Mouse (Mus musculus): ENCODE results near the gene Abhd5. TPM values are rescaled to one million over a fixed set of nuclear protein-coding genes. Genes with fewer than 3 reads are reported as not detected.

Abhd5 gene
- polyA plus RNA-seq, 1 experiment from 2014 or later: 19.5 TPM

- WGBS: 92% methylated on average over 16 of the region's 16 CpGs
- no peak for DNase-seq (ENCODE audit: low spot score)
- no peaks in the 10 kb centered on the region for H3K9me3 ChIP-seq (ENCODE audit: control insufficient read depth, low read length)
- ATAC-seq (ENCODE audit: insufficient number of reproducible peaks, low FRiP score, low TSS enrichment, low read depth): no peak
- H3K27me3 ChIP-seq (ENCODE audit: control insufficient read depth, insufficient read depth, low read length): no peaks in the 10 kb centered on the region
- no peaks in the 10 kb centered on the region for H3K4me1 ChIP-seq (ENCODE audit: control insufficient read depth, insufficient read depth, low read length)
- H3K9ac ChIP-seq (ENCODE audit: low read length): no peak overlapping the region
- no peaks in the 10 kb centered on the region for H3K36me3 ChIP-seq (ENCODE audit: control insufficient read depth, insufficient read depth, low read length)
- H3K4me2 ChIP-seq (ENCODE audit: low read depth, severe bottlenecking): no peak overlapping the region
- no peak overlapping the region for H3K27ac ChIP-seq (replicated peaks; ENCODE audit: low read depth, low read length)
- no peak overlapping the region for H3K4me3 ChIP-seq (ENCODE audit: low read depth, low read length)
Observed at GRCm38 (mm10) chr9:122410437-122411175, 59.2 kb downstream of the Abhd5 start.

GRCm38 (mm10) chr9:122414648-122415047 is 63.2 kb downstream of the Abhd5 start:
- Histone ChIP-seq H3K4me1 (ENCODE audit: control insufficient read depth, insufficient read depth, low read length) (no peaks in the 10 kb centered on the region), H3K27ac (replicated peaks; ENCODE audit: low read depth, low read length) (no peak overlapping the region), H3K9ac (ENCODE audit: low read length) (no peak overlapping the region), H3K27me3 (ENCODE audit: control insufficient read depth, insufficient read depth, low read length) (no peaks in the 10 kb centered on the region), H3K36me3 (ENCODE audit: control insufficient read depth, insufficient read depth, low read length) (no peaks in the 10 kb centered on the region), H3K4me3 (ENCODE audit: low read depth, low read length) (no peak overlapping the region), H3K9me3 (ENCODE audit: control insufficient read depth, low read length) (no peaks in the 10 kb centered on the region), H3K4me2 (ENCODE audit: low read depth, severe bottlenecking) (no peak overlapping the region)
- ATAC-seq (ENCODE audit: insufficient number of reproducible peaks, low FRiP score, low TSS enrichment, low read depth) (no peak), DNase-seq (ENCODE audit: low spot score) (no peak)
- WGBS: 90% methylated on average over 1 of the region's 1 CpGs

GRCm38 (mm10) chr9:122415056-122415775 is 63.8 kb downstream of the Abhd5 start:
- H3K4me3 ChIP-seq (ENCODE audit: low read depth, low read length): no peak overlapping the region
- H3K4me2 ChIP-seq (ENCODE audit: low read depth, severe bottlenecking): no peak overlapping the region
- no peak for ATAC-seq (ENCODE audit: insufficient number of reproducible peaks, low FRiP score, low TSS enrichment, low read depth)
- no peak overlapping the region for H3K27ac ChIP-seq (replicated peaks; ENCODE audit: low read depth, low read length)
- no peak for DNase-seq (ENCODE audit: low spot score)
- 80% methylated on average over 8 of the region's 8 CpGs for WGBS
- no peak overlapping the region for H3K9ac ChIP-seq (ENCODE audit: low read length)
- H3K9me3 ChIP-seq (ENCODE audit: control insufficient read depth, low read length): no peaks in the 10 kb centered on the region
- no peaks in the 10 kb centered on the region for H3K36me3 ChIP-seq (ENCODE audit: control insufficient read depth, insufficient read depth, low read length)
- H3K4me1 ChIP-seq (ENCODE audit: control insufficient read depth, insufficient read depth, low read length): no peaks in the 10 kb centered on the region
- no peaks in the 10 kb centered on the region for H3K27me3 ChIP-seq (ENCODE audit: control insufficient read depth, insufficient read depth, low read length)

- Histone ChIP-seq H3K4me1 (ENCODE audit: control insufficient read depth, insufficient read depth, low read length) (no peaks in the 10 kb centered on the region), H3K4me3 (ENCODE audit: low read depth, low read length) (no peak overlapping the region), H3K27me3 (ENCODE audit: control insufficient read depth, insufficient read depth, low read length) (no peaks in the 10 kb centered on the region), H3K27ac (replicated peaks; ENCODE audit: low read depth, low read length) (no peak overlapping the region), H3K9me3 (ENCODE audit: control insufficient read depth, low read length) (no peaks in the 10 kb centered on the region), H3K36me3 (ENCODE audit: control insufficient read depth, insufficient read depth, low read length) (no peaks in the 10 kb centered on the region), H3K4me2 (ENCODE audit: low read depth, severe bottlenecking) (no peak overlapping the region), H3K9ac (ENCODE audit: low read length) (no peak overlapping the region)
- ATAC-seq (ENCODE audit: insufficient number of reproducible peaks, low FRiP score, low TSS enrichment, low read depth): no peak
- WGBS: 21% methylated on average over 2 of the region's 2 CpGs
- DNase-seq (ENCODE audit: low spot score): no peak
Observed at GRCm38 (mm10) chr9:122416617-122417016, 65.2 kb downstream of the Abhd5 start.

- no peak for ATAC-seq (ENCODE audit: insufficient number of reproducible peaks, low FRiP score, low TSS enrichment, low read depth)
- no peak overlapping the region for H3K4me3 ChIP-seq (ENCODE audit: low read depth, low read length)
- DNase-seq (ENCODE audit: low spot score): no peak
- no peak overlapping the region for H3K4me2 ChIP-seq (ENCODE audit: low read depth, severe bottlenecking)
- WGBS: 76% methylated on average over 5 of the region's 5 CpGs
- H3K27ac ChIP-seq (replicated peaks; ENCODE audit: low read depth, low read length): no peak overlapping the region
- no peaks in the 10 kb centered on the region for H3K36me3 ChIP-seq (ENCODE audit: control insufficient read depth, insufficient read depth, low read length)
- H3K9ac ChIP-seq (ENCODE audit: low read length): no peak overlapping the region
- no peaks in the 10 kb centered on the region for H3K27me3 ChIP-seq (ENCODE audit: control insufficient read depth, insufficient read depth, low read length)
- no peaks in the 10 kb centered on the region for H3K4me1 ChIP-seq (ENCODE audit: control insufficient read depth, insufficient read depth, low read length)
- H3K9me3 ChIP-seq (ENCODE audit: control insufficient read depth, low read length): no peaks in the 10 kb centered on the region
Observed at GRCm38 (mm10) chr9:122420195-122420756, 68.9 kb downstream of the Abhd5 start.

GRCm38 (mm10) chr9:122420772-122421764 is 69.7 kb downstream of the Abhd5 start:
- Histone ChIP-seq H3K4me2 (ENCODE audit: low read depth, severe bottlenecking) (no peak overlapping the region), H3K9me3 (ENCODE audit: control insufficient read depth, low read length) (no peaks in the 10 kb centered on the region), H3K36me3 (ENCODE audit: control insufficient read depth, insufficient read depth, low read length) (no peaks in the 10 kb centered on the region), H3K4me1 (ENCODE audit: control insufficient read depth, insufficient read depth, low read length) (no peaks in the 10 kb centered on the region), H3K27me3 (ENCODE audit: control insufficient read depth, insufficient read depth, low read length) (no peaks in the 10 kb centered on the region), H3K27ac (replicated peaks; ENCODE audit: low read depth, low read length) (no peak overlapping the region), H3K9ac (ENCODE audit: low read length) (no peak overlapping the region), H3K4me3 (ENCODE audit: low read depth, low read length) (no peak overlapping the region)
- WGBS: 25% methylated on average over 13 of the region's 13 CpGs
- ATAC-seq (ENCODE audit: insufficient number of reproducible peaks, low FRiP score, low TSS enrichment, low read depth) (no peak), DNase-seq (ENCODE audit: low spot score) (peak; percentile 88)

GRCm38 (mm10) chr9:122421911-122422310 is 70.5 kb downstream of the Abhd5 start:
- Histone ChIP-seq H3K4me3 (ENCODE audit: low read depth, low read length) (no peak overlapping the region), H3K27me3 (ENCODE audit: control insufficient read depth, insufficient read depth, low read length) (no peaks in the 10 kb centered on the region), H3K4me1 (ENCODE audit: control insufficient read depth, insufficient read depth, low read length) (no peaks in the 10 kb centered on the region), H3K36me3 (ENCODE audit: control insufficient read depth, insufficient read depth, low read length) (no peaks in the 10 kb centered on the region), H3K9ac (ENCODE audit: low read length) (no peak overlapping the region), H3K9me3 (ENCODE audit: control insufficient read depth, low read length) (no peaks in the 10 kb centered on the region), H3K27ac (replicated peaks; ENCODE audit: low read depth, low read length) (no peak overlapping the region), H3K4me2 (ENCODE audit: low read depth, severe bottlenecking) (no peak overlapping the region)
- WGBS: 87% methylated on average over 8 of the region's 8 CpGs
- ATAC-seq (ENCODE audit: insufficient number of reproducible peaks, low FRiP score, low TSS enrichment, low read depth) (no peak), DNase-seq (ENCODE audit: low spot score) (no peak)

- 84% methylated on average over 14 of the region's 14 CpGs for WGBS
- Histone ChIP-seq H3K4me3 (ENCODE audit: low read depth, low read length) (no peak overlapping the region), H3K27me3 (ENCODE audit: control insufficient read depth, insufficient read depth, low read length) (no peaks in the 10 kb centered on the region), H3K36me3 (ENCODE audit: control insufficient read depth, insufficient read depth, low read length) (no peaks in the 10 kb centered on the region), H3K4me2 (ENCODE audit: low read depth, severe bottlenecking) (no peak overlapping the region), H3K9me3 (ENCODE audit: control insufficient read depth, low read length) (no peaks in the 10 kb centered on the region), H3K27ac (replicated peaks; ENCODE audit: low read depth, low read length) (no peak overlapping the region), H3K9ac (ENCODE audit: low read length) (no peak overlapping the region), H3K4me1 (ENCODE audit: control insufficient read depth, insufficient read depth, low read length) (no peaks in the 10 kb centered on the region)
- ATAC-seq (ENCODE audit: insufficient number of reproducible peaks, low FRiP score, low TSS enrichment, low read depth) (no peak), DNase-seq (ENCODE audit: low spot score) (no peak)
Observed at GRCm38 (mm10) chr9:122422706-122423105, 71.3 kb downstream of the Abhd5 start.

Measured in limb, embryonic 11.5 days (tissue).